Mouse (Mus musculus): Measurements from ENCODE around the gene Wasf2. TPM values are rescaled to one million over a fixed set of nuclear protein-coding genes. Genes with fewer than 3 reads are reported as not detected.
A peak's percentile ranks its signal among the peaks of the same experiment; 100 is the strongest.

Wasf2 gene
- polyA plus RNA-seq, 1 experiment, result 163 TPM

GRCm38 (mm10) chr4:133120833-133121321, 9.4 kb upstream of the Wasf2 start:
- 85% methylated on average over 11 of the region's 11 CpGs for WGBS
- TF ChIP-seq POLR2A (IDR thresholded peaks at IDR 0.05; ENCODE audit: control insufficient read depth, extremely low read depth, insufficient read depth, low read length, poor library complexity) (no peak), CTCF (IDR thresholded peaks at IDR 0.05; ENCODE audit: borderline replicate concordance, control insufficient read depth, extremely low read depth, insufficient read depth, low read length, poor library complexity) (no peak)
- no peak for DNase-seq
- H3K36me3 ChIP-seq (ENCODE audit: control insufficient read depth, insufficient read depth, low read length), result no peaks in the 10 kb centered on the region
- no peak overlapping the region for H3K27ac ChIP-seq (ENCODE audit: control insufficient read depth, insufficient read depth, low read length)
- H3K4me3 ChIP-seq (ENCODE audit: control insufficient read depth, insufficient read depth, low read length), result no peak overlapping the region
- peaks cover 12% of the 10 kb centered on the region for H3K4me1 ChIP-seq (replicated peaks; ENCODE audit: control insufficient read depth, insufficient read depth, low read length)
- H3K27me3 ChIP-seq (ENCODE audit: control insufficient read depth, insufficient read depth, low read length), result no peaks in the 10 kb centered on the region

GRCm38 (mm10) chr4:133121416-133121815, 8.9 kb upstream of the Wasf2 start:
- WGBS, result 100% methylated on average over 1 of the region's 1 CpGs
- Histone ChIP-seq H3K27ac (ENCODE audit: control insufficient read depth, insufficient read depth, low read length) (no peak overlapping the region), H3K4me1 (replicated peaks; ENCODE audit: control insufficient read depth, insufficient read depth, low read length) (peaks cover 12% of the 10 kb centered on the region), H3K36me3 (ENCODE audit: control insufficient read depth, insufficient read depth, low read length) (no peaks in the 10 kb centered on the region), H3K4me3 (ENCODE audit: control insufficient read depth, insufficient read depth, low read length) (no peak overlapping the region), H3K27me3 (ENCODE audit: control insufficient read depth, insufficient read depth, low read length) (no peaks in the 10 kb centered on the region)
- TF ChIP-seq POLR2A (IDR thresholded peaks at IDR 0.05; ENCODE audit: control insufficient read depth, extremely low read depth, insufficient read depth, low read length, poor library complexity), result no peak
- TF ChIP-seq CTCF (IDR thresholded peaks at IDR 0.05; ENCODE audit: borderline replicate concordance, control insufficient read depth, extremely low read depth, insufficient read depth, low read length, poor library complexity), result no peak
- DNase-seq, result no peak

GRCm38 (mm10) chr4:133121974-133122637, 8.2 kb upstream of the Wasf2 start:
- no peaks in the 10 kb centered on the region for H3K27me3 ChIP-seq (ENCODE audit: control insufficient read depth, insufficient read depth, low read length)
- WGBS, result 25% methylated on average over 5 of the region's 5 CpGs
- H3K4me3 ChIP-seq (ENCODE audit: control insufficient read depth, insufficient read depth, low read length), result no peak overlapping the region
- no peak for TF ChIP-seq CTCF (IDR thresholded peaks at IDR 0.05; ENCODE audit: borderline replicate concordance, control insufficient read depth, extremely low read depth, insufficient read depth, low read length, poor library complexity)
- TF ChIP-seq POLR2A (IDR thresholded peaks at IDR 0.05; ENCODE audit: control insufficient read depth, extremely low read depth, insufficient read depth, low read length, poor library complexity), result no peak
- peaks cover 10% of the 10 kb centered on the region for H3K4me1 ChIP-seq (replicated peaks; ENCODE audit: control insufficient read depth, insufficient read depth, low read length)
- H3K36me3 ChIP-seq (ENCODE audit: control insufficient read depth, insufficient read depth, low read length), result no peaks in the 10 kb centered on the region
- no peak for DNase-seq
- no peak overlapping the region for H3K27ac ChIP-seq (ENCODE audit: control insufficient read depth, insufficient read depth, low read length)

- Histone ChIP-seq H3K27ac (ENCODE audit: control insufficient read depth, insufficient read depth, low read length) (no peak overlapping the region), H3K36me3 (ENCODE audit: control insufficient read depth, insufficient read depth, low read length) (no peaks in the 10 kb centered on the region), H3K4me3 (ENCODE audit: control insufficient read depth, insufficient read depth, low read length) (no peak overlapping the region), H3K4me1 (replicated peaks; ENCODE audit: control insufficient read depth, insufficient read depth, low read length) (peaks cover 8% of the 10 kb centered on the region), H3K27me3 (ENCODE audit: control insufficient read depth, insufficient read depth, low read length) (no peaks in the 10 kb centered on the region)
- no peak for DNase-seq
- WGBS, result 95% methylated on average over 3 of the region's 3 CpGs
- TF ChIP-seq CTCF (IDR thresholded peaks at IDR 0.05; ENCODE audit: borderline replicate concordance, control insufficient read depth, extremely low read depth, insufficient read depth, low read length, poor library complexity), result no peak
- no peak for TF ChIP-seq POLR2A (IDR thresholded peaks at IDR 0.05; ENCODE audit: control insufficient read depth, extremely low read depth, insufficient read depth, low read length, poor library complexity)
Observed at GRCm38 (mm10) chr4:133127079-133127478, 3.2 kb upstream of the Wasf2 start.

- 97% methylated on average over 4 of the region's 4 CpGs for WGBS
- H3K4me3 ChIP-seq (ENCODE audit: control insufficient read depth, insufficient read depth, low read length), result no peak overlapping the region
- no peak overlapping the region for H3K27ac ChIP-seq (ENCODE audit: control insufficient read depth, insufficient read depth, low read length)
- H3K27me3 ChIP-seq (ENCODE audit: control insufficient read depth, insufficient read depth, low read length), result no peaks in the 10 kb centered on the region
- no peaks in the 10 kb centered on the region for H3K36me3 ChIP-seq (ENCODE audit: control insufficient read depth, insufficient read depth, low read length)
- DNase-seq, result peak; percentile 19
- peaks cover 6% of the 10 kb centered on the region for H3K4me1 ChIP-seq (replicated peaks; ENCODE audit: control insufficient read depth, insufficient read depth, low read length)
- TF ChIP-seq CTCF (IDR thresholded peaks at IDR 0.05; ENCODE audit: borderline replicate concordance, control insufficient read depth, extremely low read depth, insufficient read depth, low read length, poor library complexity), result no peak
- TF ChIP-seq POLR2A (IDR thresholded peaks at IDR 0.05; ENCODE audit: control insufficient read depth, extremely low read depth, insufficient read depth, low read length, poor library complexity), result no peak
Observed at GRCm38 (mm10) chr4:133127894-133128293, 2.4 kb upstream of the Wasf2 start.

- H3K27ac ChIP-seq (ENCODE audit: control insufficient read depth, insufficient read depth, low read length), result peak overlapping the region; percentile 90
- whole genome bisulfite sequencing, result 36% methylated on average over 11 of the region's 11 CpGs
- DNase-seq, result peak; percentile 60
- H3K27me3 ChIP-seq (ENCODE audit: control insufficient read depth, insufficient read depth, low read length), result no peaks in the 10 kb centered on the region
- H3K4me3 ChIP-seq (ENCODE audit: control insufficient read depth, insufficient read depth, low read length), result peak overlapping the region; percentile 49
- H3K4me1 ChIP-seq (replicated peaks; ENCODE audit: control insufficient read depth, insufficient read depth, low read length), result peaks cover 6% of the 10 kb centered on the region
- TF ChIP-seq POLR2A (IDR thresholded peaks at IDR 0.05; ENCODE audit: control insufficient read depth, extremely low read depth, insufficient read depth, low read length, poor library complexity) (no peak), CTCF (IDR thresholded peaks at IDR 0.05; ENCODE audit: borderline replicate concordance, control insufficient read depth, extremely low read depth, insufficient read depth, low read length, poor library complexity) (no peak)
- H3K36me3 ChIP-seq (ENCODE audit: control insufficient read depth, insufficient read depth, low read length), result no peaks in the 10 kb centered on the region
Observed at GRCm38 (mm10) chr4:133129391-133129790, 914 bp upstream of the Wasf2 start.

Data from thymus, adult 2 months (tissue).